Mouse (Mus musculus) brain, embryonic 14.5 days (tissue): ENCODE measurements around the gene Hnrnph1. TPM values are rescaled to one million over a fixed set of nuclear protein-coding genes. Genes with fewer than 3 reads are reported as not detected.

ENCODE experiments used
- DNase-seq: peaks from one replicate; pipeline ENCODE4 v3.0.0-alpha.2; 2011; ENCODE audit warnings: low read depth
- CTCF ChIP-seq: fragments of 200-500 bp; IDR thresholded peaks from 2 replicates; pipeline ENCODE4 v1.5.1; 2012; ENCODE audit warnings: inconsistent platforms, mild to moderate bottlenecking, moderate library complexity, borderline replicate concordance; ENCODE audit not compliant: insufficient read depth, insufficient read length; ENCODE audit errors: extremely low read depth
- POLR2A ChIP-seq: fragments of 200-500 bp; IDR thresholded peaks from 2 replicates; pipeline ENCODE4 v1.6.1; 2012; ENCODE audit warnings: mild to moderate bottlenecking, inconsistent platforms, borderline replicate concordance; ENCODE audit not compliant: poor library complexity, insufficient read depth, insufficient read length, severe bottlenecking; ENCODE audit errors: extremely low read depth
- polyA plus RNA-seq: library from polyadenylated mRNA; depleted of rRNA; stranded (reverse); fragments of >200 nt; gene quantifications from 2 replicates; pipeline ENCODE4 v1.2.3, GENCODE M21; 2012; rRNA removed

The Hnrnph1 gene
- polyA plus RNA-seq: 694 and 702 TPM in 2 replicates

DNA sequence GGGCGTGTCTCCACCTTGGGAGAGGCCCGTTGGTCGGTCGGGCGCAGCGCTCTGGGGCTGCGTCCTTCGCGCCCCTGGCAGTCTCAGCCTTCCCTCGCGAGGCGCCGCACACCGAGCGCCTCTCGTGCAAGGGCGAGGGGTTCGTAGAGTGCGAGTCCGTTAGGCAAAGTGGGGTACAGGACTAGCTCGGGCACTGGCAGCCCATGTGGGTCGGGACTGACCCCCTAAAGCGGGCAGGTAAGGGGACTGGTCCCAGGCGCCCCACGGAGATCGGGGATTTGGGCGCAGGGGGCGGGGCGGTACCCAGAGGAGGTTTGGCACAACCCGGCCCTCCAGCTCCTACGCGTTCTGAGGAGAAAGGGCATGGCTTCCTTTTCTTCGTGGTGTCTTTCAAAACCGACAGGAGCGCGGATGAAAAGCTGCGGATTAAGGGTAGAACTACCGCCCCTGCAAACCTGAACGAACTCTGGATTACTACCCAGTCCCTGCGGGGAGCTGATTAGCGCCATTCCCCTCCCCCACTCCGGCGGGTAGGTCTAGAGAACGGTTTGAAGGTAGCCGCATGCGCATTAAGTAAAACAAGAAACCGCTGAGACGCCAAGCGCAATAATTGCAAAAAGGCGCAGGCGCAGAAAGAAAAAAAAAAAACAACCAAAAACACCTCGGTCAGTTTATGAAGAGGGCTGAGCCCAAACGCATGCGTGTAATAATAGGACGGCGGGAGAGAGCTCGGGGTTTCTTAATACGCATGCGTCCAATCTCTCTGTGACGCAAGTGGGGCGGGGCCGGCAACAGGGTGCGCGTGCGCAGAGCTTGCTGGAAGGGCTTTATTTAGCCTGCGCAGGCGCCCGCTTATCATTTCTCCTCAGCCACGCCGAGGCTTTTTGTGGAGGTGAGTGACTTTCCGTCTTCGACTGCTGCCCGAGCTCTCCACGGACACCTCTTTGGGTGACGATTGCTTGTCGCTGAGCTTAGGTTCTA lies at the start of gene Hnrnph1:
Hnrnph1 (plus strand) TSS at position 80 of the 981 bp plus-strand sequence.
- TF ChIP-seq POLR2A: peak; percentile 91; the same call in 1 of the 2 replicates
- no peak for TF ChIP-seq CTCF
- peak; percentile 100 for DNase-seq

DNA sequence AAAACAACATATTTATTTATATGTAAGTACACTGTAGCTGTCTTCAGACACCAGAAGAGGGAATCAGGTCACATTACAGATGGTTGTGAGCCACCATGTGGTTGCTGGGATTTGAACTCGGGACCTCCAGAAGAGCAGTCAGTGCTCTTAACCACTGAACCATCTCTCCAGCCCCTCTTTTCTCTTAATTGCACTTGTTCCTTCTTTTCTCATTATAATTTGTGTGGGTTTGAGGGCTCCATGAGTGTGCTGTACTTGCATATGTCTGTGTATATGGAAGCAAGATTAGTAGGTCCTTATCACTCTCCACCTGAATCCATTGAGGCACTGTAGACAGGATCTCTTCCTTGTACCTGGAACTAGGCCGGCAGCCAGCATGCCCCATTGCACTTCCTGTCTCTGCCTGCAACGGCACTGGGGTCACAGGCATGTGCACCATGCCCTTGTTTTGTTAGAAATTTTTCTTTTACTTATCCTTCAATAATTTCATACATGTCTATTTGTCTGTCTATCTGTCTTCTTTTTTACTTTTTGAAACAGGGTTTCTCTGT lies 48.6 kb upstream of the Hnrnph1 start:
- TF ChIP-seq CTCF (no peak), POLR2A (no peak)

DNA sequence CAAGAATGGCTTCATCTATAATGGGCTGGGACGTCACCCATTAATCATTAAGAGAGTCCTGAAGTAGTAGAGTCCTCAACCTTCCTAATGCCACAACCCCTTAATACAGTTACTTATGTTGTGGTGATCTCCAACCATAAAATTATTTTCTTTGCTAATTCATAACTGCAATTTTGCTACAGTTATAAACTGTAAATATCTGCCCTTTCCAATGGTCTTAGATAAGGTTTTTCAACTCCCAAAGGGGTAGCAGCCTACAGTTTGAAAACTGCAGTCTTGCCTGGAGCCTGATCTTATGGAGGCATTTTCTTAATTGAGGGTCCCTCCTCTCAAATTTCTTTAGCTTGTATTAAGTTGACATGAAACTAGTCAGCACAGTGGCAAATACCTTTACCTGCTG lies 47.4 kb upstream of the Hnrnph1 start:
- no peak for TF ChIP-seq CTCF
- no peak for TF ChIP-seq POLR2A
- no peak for DNase-seq

More for the DNA sequence above, 48.6 kb upstream of the Hnrnph1 start:
- no peak for DNase-seq

DNA sequence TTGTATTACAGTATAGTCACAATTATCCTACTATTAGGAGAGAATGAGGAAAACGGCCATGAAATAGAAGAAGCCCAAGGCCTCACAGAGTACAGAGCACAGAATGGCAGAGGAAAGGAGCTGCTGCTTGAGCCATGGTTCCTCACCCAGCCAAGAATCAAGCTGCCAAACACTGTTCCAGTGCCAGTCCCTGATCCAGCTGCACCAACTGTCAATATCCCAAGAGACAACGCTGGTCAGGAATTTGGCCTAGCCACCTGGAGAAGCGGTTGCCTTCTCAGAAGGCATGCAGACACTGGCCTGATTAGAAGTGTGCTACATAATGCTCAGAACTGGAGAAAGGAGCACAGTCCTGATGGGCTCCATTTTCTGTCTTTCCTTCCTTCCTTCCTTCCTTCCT lies 43.6 kb upstream of the Hnrnph1 start:
- TF ChIP-seq CTCF: no peak
- TF ChIP-seq POLR2A: no peak
- no peak for DNase-seq

DNA sequence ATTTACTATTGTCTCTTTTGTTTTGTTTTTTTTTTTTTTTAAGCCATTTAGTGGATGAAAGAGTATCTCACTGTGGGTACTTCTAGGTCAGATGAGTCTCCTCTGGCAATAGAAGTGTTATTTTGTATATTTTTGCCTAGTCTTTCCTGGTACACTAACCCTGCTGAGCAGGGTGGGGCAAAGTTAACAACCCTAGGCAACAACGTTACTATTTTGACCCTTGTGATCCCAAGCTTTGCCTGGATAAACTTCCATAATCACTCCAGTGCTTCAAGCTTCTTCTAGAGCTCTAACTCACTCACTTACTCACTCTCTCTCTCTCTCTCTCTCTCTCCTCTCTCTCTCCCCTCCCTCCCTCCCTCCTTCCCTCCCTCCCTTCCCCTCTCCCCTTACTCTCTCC lies 40.7 kb upstream of the Hnrnph1 start:
- DNase-seq: no peak
- TF ChIP-seq POLR2A (no peak), CTCF (no peak)

DNA sequence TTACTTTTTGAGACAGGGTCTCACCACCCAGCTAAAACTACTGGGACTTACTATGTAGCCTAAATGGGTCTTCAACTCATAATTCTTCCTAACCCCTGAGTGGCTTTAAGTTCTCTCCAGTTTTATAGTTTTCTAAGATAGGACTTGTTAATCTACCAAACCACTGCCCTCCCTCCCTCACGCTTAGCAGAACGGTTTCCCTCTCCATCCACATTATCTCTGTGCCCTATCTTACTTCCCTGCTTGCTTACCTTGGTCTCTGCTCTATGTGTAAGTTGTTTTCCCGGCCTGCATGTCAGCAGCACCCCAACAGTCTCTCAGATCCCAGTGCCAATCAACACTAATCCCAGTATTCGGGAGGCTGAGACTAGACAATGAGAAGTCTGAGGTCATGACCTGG lies 39.9 kb upstream of the Hnrnph1 start:
- no peak for TF ChIP-seq CTCF
- TF ChIP-seq POLR2A: no peak
- no peak for DNase-seq

DNA sequence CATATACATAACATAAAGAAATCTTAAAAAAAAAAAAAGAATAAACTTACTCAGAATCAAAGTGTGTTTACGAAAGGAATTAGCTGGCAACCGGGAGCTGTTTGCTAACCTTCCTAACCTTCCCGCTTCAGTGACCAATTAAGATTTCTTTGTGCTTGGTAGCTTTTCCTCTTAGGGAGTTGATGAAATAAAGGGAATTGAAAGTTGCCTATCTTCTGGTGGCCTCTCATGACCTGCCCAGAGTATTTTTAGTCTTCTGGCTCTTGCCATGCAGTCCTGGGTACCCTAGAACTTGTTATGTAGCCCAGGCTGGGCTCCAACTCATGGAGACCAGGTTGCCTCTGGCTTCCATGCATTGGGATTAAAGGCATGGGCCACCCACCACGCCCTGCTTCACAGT lies 31.3 kb upstream of the Hnrnph1 start:
- DNase-seq: no peak
- TF ChIP-seq CTCF (no peak), POLR2A (no peak)

DNA sequence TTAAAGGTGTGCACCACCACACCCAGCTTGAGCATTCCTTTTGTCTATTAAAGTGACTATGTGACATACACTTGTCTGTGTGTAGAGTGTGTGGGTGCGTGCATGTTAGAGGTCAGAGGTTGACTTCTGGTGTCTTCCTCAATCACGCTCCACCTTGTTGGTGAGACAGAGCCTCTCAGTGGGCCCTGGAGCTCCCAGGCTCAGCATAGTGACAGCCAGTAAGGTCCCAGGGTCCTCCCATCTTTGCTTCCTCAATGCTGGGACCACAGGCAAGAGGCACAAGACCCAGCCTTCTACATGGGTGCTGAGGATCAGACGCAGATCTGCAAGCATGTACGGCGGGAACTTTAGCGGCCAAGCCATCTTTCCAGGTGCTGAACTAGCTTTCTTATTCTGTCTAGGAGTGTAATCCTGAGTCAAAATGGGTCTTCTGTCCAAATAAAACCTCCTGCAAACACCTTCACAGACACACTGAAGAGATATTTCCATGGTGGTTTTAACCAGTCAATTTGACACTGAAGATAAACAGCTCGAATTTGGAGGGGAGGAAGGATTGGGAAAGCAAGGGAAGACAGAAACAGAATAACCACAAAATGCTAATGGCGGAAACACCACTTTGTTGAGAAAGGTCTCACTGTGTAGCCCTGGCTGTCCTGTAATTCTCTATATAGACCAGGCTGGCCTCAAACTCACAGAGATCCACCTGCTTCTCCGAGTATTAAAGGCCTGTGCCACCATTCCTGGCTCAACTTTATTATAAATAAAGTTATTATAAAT lies 30.3 kb upstream of the Hnrnph1 start:
- TF ChIP-seq POLR2A (no peak), CTCF (no peak)
- no peak for DNase-seq

DNA sequence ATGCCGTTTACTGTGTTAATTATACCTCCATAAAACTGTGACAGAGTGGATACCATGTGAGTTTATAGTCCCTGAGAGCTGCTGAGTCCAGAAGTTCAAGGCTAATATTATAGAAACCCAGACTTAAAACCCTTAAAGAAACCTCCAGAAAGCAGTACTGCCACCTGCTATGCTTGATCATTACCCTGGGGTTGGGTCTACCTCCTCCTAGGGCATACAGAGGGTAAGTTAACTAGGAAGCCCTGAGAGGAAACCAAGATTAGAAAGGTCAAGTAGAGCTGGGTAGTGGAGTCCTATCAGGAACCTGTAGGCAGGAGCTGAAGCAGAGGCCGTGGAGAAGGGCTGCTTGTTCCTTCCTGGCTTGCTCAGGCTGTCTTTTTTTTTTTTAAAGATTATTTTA lies 24.6 kb upstream of the Hnrnph1 start:
- TF ChIP-seq CTCF: no peak
- TF ChIP-seq POLR2A: no peak
- no peak for DNase-seq

DNA sequence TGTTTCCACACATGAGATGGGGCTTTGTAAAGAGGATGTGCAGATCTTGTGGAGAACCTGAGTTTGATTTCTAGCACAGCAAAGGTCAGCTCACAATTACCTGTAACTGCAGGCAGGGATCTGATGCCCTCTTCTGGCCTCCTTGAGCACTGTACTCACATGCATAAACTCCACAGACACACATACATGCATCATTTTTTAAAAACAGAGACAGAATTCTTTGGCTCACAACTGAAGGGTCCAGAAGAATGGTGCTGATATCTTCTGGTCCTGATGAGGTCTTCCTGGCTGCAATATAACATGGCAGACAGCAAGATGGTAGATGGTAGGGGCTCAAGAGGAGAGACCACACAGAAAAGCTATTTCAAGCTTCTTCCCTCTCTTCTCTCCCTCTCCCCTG lies 22.6 kb upstream of the Hnrnph1 start, which contains the start of gene Cby3:
Cby3 (plus strand) TSS at position 301 of the 400 bp plus-strand sequence.
- TF ChIP-seq CTCF (no peak), POLR2A (no peak)
- no peak for DNase-seq

DNA sequence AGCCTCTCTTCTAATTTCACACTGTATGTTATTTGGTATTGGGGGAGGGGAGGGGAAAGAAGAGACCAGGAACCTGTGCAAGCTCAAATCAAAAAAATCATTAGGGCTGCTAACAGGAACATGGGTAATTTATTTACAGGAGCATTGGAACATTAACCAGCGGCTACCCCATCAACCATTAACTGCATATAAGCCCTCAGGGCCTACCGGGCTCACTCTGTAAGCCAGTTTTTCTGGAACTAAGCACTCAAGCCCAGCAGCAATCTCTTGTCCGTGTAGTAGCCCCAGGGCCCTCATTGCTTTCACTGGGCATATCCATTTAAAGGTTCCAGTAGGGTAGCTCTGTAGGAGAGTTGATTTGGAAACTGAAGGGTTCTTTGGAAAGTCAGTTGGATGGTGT lies 21.9 kb upstream of the Hnrnph1 start:
- no peak for DNase-seq
- TF ChIP-seq CTCF (no peak), POLR2A (no peak)

DNA sequence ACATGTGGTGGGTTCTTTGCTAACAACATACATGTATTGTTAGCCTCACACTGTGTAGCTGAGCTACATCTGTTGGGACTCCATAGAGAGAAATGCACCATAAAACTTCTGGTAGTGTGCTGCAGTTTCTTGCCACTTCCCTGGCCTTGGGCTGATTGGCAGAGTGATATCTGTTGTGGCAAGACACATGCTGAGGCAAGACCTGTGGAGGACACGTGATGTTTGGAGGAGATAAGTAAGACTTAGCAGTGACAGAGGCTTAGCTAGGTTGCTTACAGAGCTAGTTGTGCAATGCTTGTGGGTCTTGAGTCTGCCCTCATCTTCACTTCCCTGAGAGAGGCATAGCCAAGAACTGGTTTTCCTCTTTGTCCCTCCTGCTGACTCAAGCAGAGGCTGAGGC lies 21.4 kb upstream of the Hnrnph1 start:
- TF ChIP-seq POLR2A (no peak), CTCF (no peak)

More for the DNA sequence above, 21.4 kb upstream of the Hnrnph1 start:
- no peak for DNase-seq
